In genomic region chr10:61625381-61626257, GRCm38 (mm10) we compare ENCODE assay signal across 8 mouse cellular contexts. TPM values are rescaled to one million over a fixed set of nuclear protein-coding genes. Genes with fewer than 3 reads are reported as not detected.
DNase-seq lines count a peak whose midpoint lies in the region; ATAC-seq and TF ChIP-seq lines count a peak whose summit lies in the region.

No protein-coding gene starts in this region.

- peak overlapping the region; percentile 26; the same call in 1 of the 2 replicates for H3K4me3 ChIP-seq in spleen, adult 2 months (ENCODE audit: extremely low read depth, insufficient read depth, insufficient read length)
- H3K4me3 ChIP-seq in lung, postnatal 0 days (ENCODE audit: low read depth, low read length), result peak overlapping the region; percentile 23

- no peak overlapping the region for H3K9ac ChIP-seq in lung, postnatal 0 days (replicated peaks; ENCODE audit: low read depth)

- no peaks in the 10 kb centered on the region for H3K9me3 ChIP-seq in lung, postnatal 0 days (ENCODE audit: low read length)

- peaks cover 8% of the 10 kb centered on the region; the same call in 1 of the 2 replicates for H3K27me3 ChIP-seq in spleen, adult 2 months (ENCODE audit: control insufficient read depth, insufficient read depth, low read length)
- 0 out of 2 replicates have a peak, but pooled peaks cover 15% of the 10 kb centered on the region for H3K27me3 ChIP-seq in lung, postnatal 0 days (replicated peaks; ENCODE audit: insufficient read depth, low read length)

- peaks cover 3% of the 10 kb centered on the region; the same call in 1 of the 2 replicates for H3K4me1 ChIP-seq in spleen, adult 2 months (ENCODE audit: control insufficient read depth, insufficient read depth, insufficient read length)
- H3K4me1 ChIP-seq in lung, postnatal 0 days (ENCODE audit: insufficient read depth, low read depth, low read length), result peaks cover 11% of the 10 kb centered on the region

- H3K4me2 ChIP-seq in lung, postnatal 0 days (replicated peaks; ENCODE audit: low read depth, low read length), result peak overlapping the region; percentile 56

- no peak for TF ChIP-seq POLR2A in spleen, adult 2 months (IDR thresholded peaks at IDR 0.05; ENCODE audit: low read depth, low read length)

- no peak for TF ChIP-seq CTCF in spleen, adult 2 months (IDR thresholded peaks at IDR 0.05; ENCODE audit: extremely low read depth, insufficient read depth, insufficient read length, insufficient replicate concordance)
- TF ChIP-seq CTCF in lung, postnatal 0 days (IDR thresholded peaks at IDR 0.05), result no peak

- H3K27ac ChIP-seq in spleen, adult 2 months (ENCODE audit: insufficient read depth, low read length), result no peak overlapping the region
- no peak overlapping the region for H3K27ac ChIP-seq in lung, postnatal 0 days (ENCODE audit: low read length)

- WGBS in spleen, adult 2 months, result 5% methylated on average over 74 of the region's 74 CpGs
- WGBS in lung, postnatal 0 days, result 3% methylated on average over 73 of the region's 74 CpGs

- ATAC-seq in granulocyte monocyte progenitor cell, adult 5-6 weeks (replicated peaks; ENCODE audit: poor library complexity, severe bottlenecking), result peak; percentile 55
- ATAC-seq in lung, postnatal 0 days, result 0 out of 2 replicates have a peak, but pooled peaks have one; percentile 9

- DNase-seq in spleen, adult 2 months (ENCODE audit: low read depth in 1 of 2, low spot score in 2 of 2), result no peak
- DNase-seq in spleen, postnatal 4 days (ENCODE audit: low spot score in 2 of 2), result no peak
- peak; percentile 32 to 36 for DNase-seq in cerebellum, postnatal 25 days
- DNase-seq in kidney, postnatal 10 days, result peak; percentile 19
- DNase-seq in lung, postnatal 0 days (ENCODE audit: low spot score), result no peak
- DNase-seq in right cerebral cortex, adult 2 months (ENCODE audit: low spot score in 2 of 2), result peak; percentile 13 to 37
- no peak for DNase-seq in urinary bladder, postnatal 4 days (ENCODE audit: low spot score in 2 of 2)

- H3K36me3 ChIP-seq in spleen, adult 2 months (ENCODE audit: control insufficient read depth, insufficient read depth, low read length), result no peaks in the 10 kb centered on the region
- no peaks in the 10 kb centered on the region for H3K36me3 ChIP-seq in lung, postnatal 0 days (ENCODE audit: insufficient read depth, low read length)

- no peak for TF ChIP-seq EP300 in lung, postnatal 0 days (IDR thresholded peaks at IDR 0.05)

RNA-seq across cellular contexts. Expression of gene Ppa1, which starts 22.7 kb away (rescaled TPM):
- polyA plus RNA-seq in spleen, adult 2 months (2012; rRNA removed), result 8.2 and 9.5 TPM in 2 replicates
- 67.1 and 84.1 TPM in 2 replicates for total RNA-seq in granulocyte monocyte progenitor cell, adult 5-6 weeks (2014; fragmentation: Nextera tagmentation)
- total RNA-seq in granulocyte monocyte progenitor cell, adult 5-6 weeks (2017), result 169 and 176 TPM in 2 replicates
- polyA plus RNA-seq in lung, postnatal 0 days (2015; fragmentation: Nextera tagmentation; extraction: Ambion mirVana), result 39.8 and 40.1 TPM in 2 replicates

RNA-seq across cellular contexts. Expression of gene Npffr1, which starts 30.3 kb away (rescaled TPM):
- 0.02 TPM in 1 of 2 replicates, not detected in the other for polyA plus RNA-seq in spleen, adult 2 months (2012; rRNA removed)
- not detected in 2 replicates for total RNA-seq in granulocyte monocyte progenitor cell, adult 5-6 weeks (2014; fragmentation: Nextera tagmentation)
- not detected in 2 replicates for total RNA-seq in granulocyte monocyte progenitor cell, adult 5-6 weeks (2017)
- 0.19 and 0.54 TPM in 2 replicates for polyA plus RNA-seq in lung, postnatal 0 days (2015; fragmentation: Nextera tagmentation; extraction: Ambion mirVana)

RNA-seq across cellular contexts. Expression of gene Sar1a, which starts 54.5 kb away (rescaled TPM):
- 29.7 and 42.7 TPM in 2 replicates for polyA plus RNA-seq in spleen, adult 2 months (2012; rRNA removed)
- 79.8 and 111 TPM in 2 replicates for total RNA-seq in granulocyte monocyte progenitor cell, adult 5-6 weeks (2014; fragmentation: Nextera tagmentation)
- 88.5 and 108 TPM in 2 replicates for total RNA-seq in granulocyte monocyte progenitor cell, adult 5-6 weeks (2017)
- polyA plus RNA-seq in lung, postnatal 0 days (2015; fragmentation: Nextera tagmentation; extraction: Ambion mirVana), result 184 and 185 TPM in 2 replicates

Comparison
In these comparisons a context has a peak if more than half of its experiments do, and no peak if none do; other contexts are left out.
1. DNase-seq: peak in cerebellum, postnatal 25 days (2 of 2), kidney, postnatal 10 days (single experiment) and right cerebral cortex, adult 2 months (2 of 2); none in spleen, adult 2 months (0 of 2), spleen, postnatal 4 days (0 of 2), lung, postnatal 0 days (single experiment) and urinary bladder, postnatal 4 days (0 of 2).